Mouse (Mus musculus) cortical plate, adult 2 months (tissue): Measurements from ENCODE around the gene Ssna1.

Source experiments
- CTCF ChIP-seq: fragments of 200-500 bp; IDR thresholded peaks from 2 replicates; pipeline ENCODE4 v1.5.1; 2011; ENCODE audit warnings: mild to moderate bottlenecking, control low read depth, low read length; ENCODE audit not compliant: insufficient read depth; ENCODE audit errors: extremely low read depth
- POLR2A ChIP-seq: fragments of 200-500 bp; IDR thresholded peaks from 2 replicates; pipeline ENCODE4 v1.6.1; 2011; ENCODE audit warnings: mild to moderate bottlenecking, low read length, control low read depth; ENCODE audit not compliant: insufficient read depth; ENCODE audit errors: extremely low read depth

GRCm38 (mm10) chr2:25233421-25233820, 38.8 kb downstream of the Ssna1 start:
- no peak for TF ChIP-seq POLR2A
- no peak for TF ChIP-seq CTCF
